Mouse (Mus musculus) midbrain, postnatal 0 days (tissue): ENCODE data around the gene Rbm20. TPM values are rescaled to one million over a fixed set of nuclear protein-coding genes. Genes with fewer than 3 reads are reported as not detected.

Source experiments
- ATAC-seq: fragments of 200-750 bp; cut with Nextera tagmentation; 2 replicates; pipeline ENCODE4 v1.8.0; 2017; ENCODE audit warnings: moderate number of reproducible peaks, mild to moderate bottlenecking, moderate TSS enrichment, moderate library complexity; ENCODE audit not compliant: low FRiP score
- DNase-seq: peaks from one replicate; pipeline ENCODE4 v3.0.0-alpha.2; 2015; ENCODE audit warnings: low spot score
- H3K27ac ChIP-seq: fragments of 300-500 bp; sonication (generic); 2 replicates; pipeline ENCODE4 v1.5.1; 2014; ENCODE audit warnings: low read depth, mild to moderate bottlenecking, low read length, mixed read lengths
- H3K27me3 ChIP-seq: fragments of 300-500 bp; sonication (generic); 2 replicates; pipeline ENCODE4 v1.6.1; 2014; ENCODE audit warnings: low read length, control low read depth, mixed read lengths; ENCODE audit not compliant: insufficient read depth
- H3K36me3 ChIP-seq: fragments of 300-500 bp; sonication (generic); 2 replicates; pipeline ENCODE4 v1.6.1; 2014; ENCODE audit warnings: low read length, control low read depth, mixed read lengths; ENCODE audit not compliant: insufficient read depth
- H3K4me1 ChIP-seq: fragments of 300-500 bp; sonication (generic); 2 replicates; pipeline ENCODE4 v1.6.1; 2014; ENCODE audit warnings: mild to moderate bottlenecking, control low read depth, antibody characterized with exemption, low read length, mixed read lengths; ENCODE audit not compliant: insufficient read depth
- H3K4me2 ChIP-seq: fragments of 300-500 bp; sonication (generic); 2 replicates; pipeline ENCODE4 v1.6.1; 2014; ENCODE audit warnings: low read depth, mild to moderate bottlenecking, low read length, mixed read lengths; ENCODE audit not compliant: poor library complexity, severe bottlenecking
- H3K4me3 ChIP-seq: fragments of 300-500 bp; sonication (generic); 2 replicates; pipeline ENCODE4 v1.5.1; 2014; ENCODE audit warnings: low read depth, mild to moderate bottlenecking, low read length, moderate library complexity
- H3K9ac ChIP-seq: fragments of 300-500 bp; sonication (generic); replicated peaks from 2 replicates; pipeline ENCODE4 v1.6.1; 2014; ENCODE audit warnings: mild to moderate bottlenecking, low read length, moderate library complexity, mixed read lengths; ENCODE audit not compliant: poor library complexity, severe bottlenecking
- H3K9me3 ChIP-seq: fragments of 300-500 bp; sonication (generic); 2 replicates; pipeline ENCODE4 v1.6.1; 2016; ENCODE audit warnings: low read length, control low read depth
- CTCF ChIP-seq: IDR thresholded peaks from 2 replicates; pipeline ENCODE4 v1.5.1; 2016; ENCODE audit warnings: antibody characterized with exemption, mild to moderate bottlenecking
- WGBS: fragments of 180-500 bp; shearing (Covaris S2); extraction: QIAGEN DNeasy Blood & Tissue Kit; methylation state at CpG from one replicate; pipeline ENCODE4 v1.1.7; 2014; 5-methylcytosine and 5-hydroxymethylcytosine counted together
- polyA plus RNA-seq: library from polyadenylated mRNA; unstranded; fragments of >200 nt; fragmentation: Nextera tagmentation; extraction: Ambion mirVana; gene quantifications from 2 replicates; pipeline ENCODE4 v1.2.1, GENCODE M21; 2015
- total RNA-seq: library from RNA; depleted of rRNA; stranded (reverse); fragments of >200 nt; gene quantifications from 2 replicates; pipeline ENCODE4 v1.2.3, GENCODE M21; 2014

Gene Rbm20
- total and polyA plus RNA-seq, 2 experiments from 2014 or later = 0.75 to 2.0 TPM

DNA sequence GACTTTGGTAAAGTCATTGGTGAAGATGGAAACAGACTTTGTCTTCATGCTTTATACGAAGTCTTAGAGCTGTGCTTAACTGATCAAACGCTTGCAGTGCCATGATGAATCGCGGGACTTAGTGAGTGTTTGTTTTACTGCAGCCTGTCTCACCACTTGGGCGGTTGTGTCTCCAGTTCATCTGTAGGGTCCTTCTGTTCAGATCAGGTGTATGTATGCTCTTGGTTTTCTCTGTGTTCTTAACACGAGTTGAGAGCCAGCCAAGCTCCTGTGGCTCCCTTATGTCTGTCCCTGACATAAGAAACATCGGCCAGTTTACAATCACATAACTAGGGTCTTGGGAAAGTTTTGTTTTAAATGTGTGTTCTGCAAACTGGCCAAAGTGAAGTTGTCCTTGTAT lies 2.9 kb downstream of the Rbm20 start:
- Histone ChIP-seq H3K27ac (no peak overlapping the region), H3K27me3 (peaks cover 22% of the 10 kb centered on the region; the same call in 1 of the 2 replicates), H3K4me1 (no peaks in the 10 kb centered on the region), H3K36me3 (no peaks in the 10 kb centered on the region), H3K9me3 (no peaks in the 10 kb centered on the region), H3K9ac (no peak overlapping the region), H3K4me3 (no peak overlapping the region), H3K4me2 (no peak overlapping the region)
- no peak for TF ChIP-seq CTCF
- DNase-seq = no peak
- WGBS = 89% methylated on average over 7 of the region's 7 CpGs
- no peak for ATAC-seq

- no peak for DNase-seq
Measured at GRCm38 (mm10) chr19:53682427-53682826, 5.3 kb downstream of the Rbm20 start.

GRCm38 (mm10) chr19:53687592-53687991 lies 10.5 kb downstream of the Rbm20 start:
- no peak overlapping the region for H3K4me3 ChIP-seq
- no peak overlapping the region for H3K9ac ChIP-seq
- H3K27ac ChIP-seq = no peak overlapping the region
- no peak overlapping the region for H3K4me2 ChIP-seq
- ATAC-seq (no peak), DNase-seq (no peak)
- no peak for TF ChIP-seq CTCF
- no peaks in the 10 kb centered on the region for H3K36me3 ChIP-seq
- H3K9me3 ChIP-seq = no peaks in the 10 kb centered on the region
- no peaks in the 10 kb centered on the region for H3K4me1 ChIP-seq
- H3K27me3 ChIP-seq = no peaks in the 10 kb centered on the region
- WGBS = 86% methylated on average over 5 of the region's 5 CpGs

More at GRCm38 (mm10) chr19:53682427-53682826, 5.3 kb downstream of the Rbm20 start:
- TF ChIP-seq CTCF = no peak
- H3K9ac ChIP-seq = no peak overlapping the region
- H3K4me1 ChIP-seq = no peaks in the 10 kb centered on the region
- H3K4me3 ChIP-seq = no peak overlapping the region
- no peak overlapping the region for H3K27ac ChIP-seq
- ATAC-seq = no peak
- no peaks in the 10 kb centered on the region for H3K36me3 ChIP-seq
- no peaks in the 10 kb centered on the region for H3K9me3 ChIP-seq
- 35% methylated on average over 8 of the region's 8 CpGs for WGBS
- H3K27me3 ChIP-seq = peaks cover 10% of the 10 kb centered on the region; the same call in 1 of the 2 replicates
- no peak overlapping the region for H3K4me2 ChIP-seq

DNA sequence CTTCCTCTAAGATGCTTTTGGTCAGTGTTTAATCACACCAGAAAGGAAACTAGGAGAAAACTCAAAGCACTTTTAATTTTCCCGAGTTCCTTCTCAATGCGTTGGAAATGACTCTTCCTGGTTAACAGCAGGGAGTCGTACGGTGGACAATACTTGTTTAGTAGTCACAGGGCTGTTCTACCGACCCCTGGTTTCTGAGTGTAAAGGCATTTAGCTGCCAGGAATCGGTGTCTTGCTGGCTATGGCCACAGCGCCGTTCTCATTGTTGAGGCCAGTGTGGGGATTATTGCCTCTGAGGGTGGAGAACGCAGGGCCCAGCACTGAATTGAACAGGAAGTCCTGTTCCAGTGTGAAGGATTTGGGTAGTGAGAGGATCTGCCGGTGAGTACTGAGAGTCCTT lies 13.7 kb downstream of the Rbm20 start:
- Histone ChIP-seq H3K4me1 (0 out of 2 replicates have a peak, but pooled peaks cover 2% of the 10 kb centered on the region), H3K4me2 (no peak overlapping the region), H3K36me3 (no peaks in the 10 kb centered on the region), H3K4me3 (no peak overlapping the region), H3K9me3 (no peaks in the 10 kb centered on the region), H3K9ac (no peak overlapping the region), H3K27me3 (no peaks in the 10 kb centered on the region), H3K27ac (no peak overlapping the region)
- 50% methylated on average over 10 of the region's 10 CpGs for WGBS
- peak; percentile 22 for TF ChIP-seq CTCF
- DNase-seq = no peak
- ATAC-seq = no peak

GRCm38 (mm10) chr19:53694020-53694419 lies 16.9 kb downstream of the Rbm20 start:
- no peak for TF ChIP-seq CTCF
- WGBS = 65% methylated on average over 1 of the region's 1 CpGs
- Histone ChIP-seq H3K27ac (no peak overlapping the region), H3K4me3 (no peak overlapping the region), H3K9me3 (no peaks in the 10 kb centered on the region), H3K36me3 (no peaks in the 10 kb centered on the region), H3K27me3 (no peaks in the 10 kb centered on the region), H3K4me2 (no peak overlapping the region), H3K9ac (no peak overlapping the region), H3K4me1 (0 out of 2 replicates have a peak, but pooled peaks cover 2% of the 10 kb centered on the region)
- ATAC-seq = no peak
- DNase-seq = no peak

DNA sequence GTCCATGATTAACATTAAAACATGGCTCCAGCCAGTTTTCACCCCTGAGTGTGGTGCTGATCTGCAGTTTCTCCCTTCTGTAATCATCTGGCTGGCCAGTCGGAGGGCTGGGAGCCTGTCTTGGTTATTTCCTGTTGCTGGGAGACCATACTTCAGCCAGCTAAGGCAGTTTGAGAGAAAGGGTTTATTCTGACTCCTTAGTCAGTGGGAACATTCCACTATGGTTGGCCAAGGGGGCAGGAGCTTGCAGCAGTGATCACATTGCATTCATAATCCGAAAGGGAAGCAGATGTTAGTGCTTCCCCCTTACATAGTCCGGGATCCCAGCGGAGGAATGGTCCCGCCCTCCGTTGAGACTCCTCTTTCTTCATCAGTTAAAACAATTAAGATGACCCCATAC lies 19.0 kb downstream of the Rbm20 start:
- Histone ChIP-seq H3K4me1 (0 out of 2 replicates have a peak, but pooled peaks cover 2% of the 10 kb centered on the region), H3K36me3 (no peaks in the 10 kb centered on the region), H3K9ac (no peak overlapping the region), H3K4me3 (no peak overlapping the region), H3K4me2 (no peak overlapping the region), H3K9me3 (no peaks in the 10 kb centered on the region), H3K27me3 (no peaks in the 10 kb centered on the region), H3K27ac (no peak overlapping the region)
- ATAC-seq (no peak), DNase-seq (no peak)
- WGBS = 74% methylated on average over 6 of the region's 6 CpGs
- no peak for TF ChIP-seq CTCF
